Mouse (Mus musculus): ENCODE measurements around the gene Dusp18.

Gene Dusp18

GRCm38 (mm10) chr11:3930931-3931330 lies 35.9 kb downstream of the Dusp18 start:
- DNase-seq (ENCODE audit: low spot score), result no peak

GRCm38 (mm10) chr11:3931511-3932211 lies 36.6 kb downstream of the Dusp18 start, which contains the start of gene Tcn2:
Gene Tcn2 (minus strand): TSS chr11:3932159.
- peak; percentile 68 for DNase-seq (ENCODE audit: low spot score)

- no peak for DNase-seq (ENCODE audit: low spot score)
Measured at GRCm38 (mm10) chr11:3933756-3934285, 38.8 kb downstream of the Dusp18 start.

- no peak for DNase-seq (ENCODE audit: low spot score)
Measured at GRCm38 (mm10) chr11:3935135-3935534, 40.1 kb downstream of the Dusp18 start.

- no peak for DNase-seq (ENCODE audit: low spot score)
Measured at GRCm38 (mm10) chr11:3936318-3936717, 41.3 kb downstream of the Dusp18 start.

GRCm38 (mm10) chr11:3937321-3937874 lies 42.4 kb downstream of the Dusp18 start:
- DNase-seq (ENCODE audit: low spot score), result no peak

- DNase-seq (ENCODE audit: low spot score), result no peak
Measured at GRCm38 (mm10) chr11:3941371-3941770, 46.3 kb downstream of the Dusp18 start.

- DNase-seq (ENCODE audit: low spot score), result no peak
Measured at GRCm38 (mm10) chr11:3946386-3946785, 51.3 kb downstream of the Dusp18 start.

Measured in ovary, postnatal 14 days (tissue).